Mouse (Mus musculus) activated CD4-positive, CD25-positive, alpha-beta regulatory T cell, adult 4 months (primary cell): ENCODE results near the gene Tmtc2. TPM values are rescaled to one million over a fixed set of nuclear protein-coding genes. Genes with fewer than 3 reads are reported as not detected.

ENCODE experiments used
- ATAC-seq: one replicate; pipeline ENCODE4 v1.8.0; 2017
- polyA plus RNA-seq, 2 experiments: library from polyadenylated mRNA; unstranded; fragments of 100-300 nt; shearing (Covaris generic); gene quantifications; one replicate each; pipeline ENCODE4 v1.2.1; 2017

Gene Tmtc2
- not detected for polyA plus RNA-seq

DNA sequence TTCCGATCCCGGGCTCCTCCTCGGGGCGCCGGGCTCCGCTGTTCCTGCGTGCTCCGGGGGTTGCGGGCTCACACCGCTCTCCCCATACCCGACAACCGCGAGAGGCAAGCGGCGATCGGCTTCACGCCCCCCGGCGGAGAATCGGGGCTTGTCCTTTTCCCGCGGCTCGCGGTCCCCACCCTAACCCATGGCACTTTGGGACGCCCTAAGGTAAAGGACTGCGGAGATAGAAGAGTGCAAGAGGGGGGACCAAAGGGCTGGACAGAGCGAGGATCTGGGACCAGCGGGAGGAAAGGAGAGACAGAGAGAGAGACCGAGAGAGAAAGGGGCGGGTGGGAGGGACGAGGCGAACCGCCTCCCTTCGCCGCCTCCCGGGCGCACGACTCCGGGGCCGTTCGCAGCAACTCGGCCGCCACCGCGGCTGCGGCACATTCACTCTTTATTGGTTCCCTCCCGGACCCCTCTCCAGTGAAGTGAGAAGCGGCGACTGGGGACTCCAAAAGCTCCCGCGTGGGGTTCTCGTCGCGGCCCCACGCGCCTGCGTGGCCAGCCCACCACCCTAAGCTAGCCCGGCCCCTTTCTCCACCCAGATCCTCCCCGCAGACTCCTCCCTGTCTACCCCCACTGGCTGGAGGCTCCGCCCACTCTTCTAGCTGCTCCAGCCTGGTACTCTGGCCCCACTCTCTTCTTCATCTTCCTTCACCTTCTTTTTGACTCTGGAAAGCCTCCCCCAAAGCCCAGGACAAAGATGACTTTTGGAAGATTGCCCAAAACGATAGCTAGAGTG lies at the start of gene Tmtc2:
Gene Tmtc2, minus strand, starts transcription at position 544 of the 787 bp plus-strand sequence.
- ATAC-seq = peak; percentile 78

DNA sequence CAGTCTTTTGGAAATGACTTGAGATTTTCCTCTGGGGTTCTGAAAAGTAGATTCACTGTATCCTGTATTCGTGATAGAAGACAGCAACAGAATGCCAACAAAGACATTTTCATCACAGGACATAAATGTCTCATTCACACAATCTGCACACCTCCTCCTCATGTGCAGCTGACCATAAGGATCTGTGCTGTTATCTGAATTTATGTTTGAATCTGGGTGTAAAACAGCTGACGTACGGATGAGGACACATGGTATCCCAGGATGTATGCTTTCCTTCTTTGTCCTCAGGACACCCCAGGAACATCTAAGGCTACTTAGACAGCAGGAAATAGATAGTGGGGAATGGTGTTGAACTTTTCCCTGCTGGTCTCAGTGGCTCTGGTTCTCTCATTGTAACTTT lies 37.9 kb upstream of the Tmtc2 start:
- ATAC-seq = no peak

DNA sequence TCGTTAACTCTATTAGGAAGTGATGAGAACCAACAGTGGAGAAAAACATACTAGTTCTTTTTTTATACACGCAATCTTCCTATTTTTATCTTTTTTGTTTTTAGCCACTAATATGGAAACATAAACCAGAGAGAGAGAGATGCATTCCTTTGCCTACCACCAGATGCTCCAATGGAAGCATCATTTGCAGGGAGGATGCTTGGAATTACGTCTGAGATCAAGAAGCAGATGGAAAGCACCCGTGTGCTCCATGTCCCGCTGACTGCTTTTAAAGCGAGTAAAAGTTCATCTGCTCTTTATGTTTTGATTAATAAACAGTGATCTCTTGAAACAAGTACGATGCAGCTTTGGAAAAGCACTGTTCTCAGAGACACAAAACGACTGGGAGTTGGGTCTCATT lies 24.6 kb upstream of the Tmtc2 start:
- no peak for ATAC-seq

DNA sequence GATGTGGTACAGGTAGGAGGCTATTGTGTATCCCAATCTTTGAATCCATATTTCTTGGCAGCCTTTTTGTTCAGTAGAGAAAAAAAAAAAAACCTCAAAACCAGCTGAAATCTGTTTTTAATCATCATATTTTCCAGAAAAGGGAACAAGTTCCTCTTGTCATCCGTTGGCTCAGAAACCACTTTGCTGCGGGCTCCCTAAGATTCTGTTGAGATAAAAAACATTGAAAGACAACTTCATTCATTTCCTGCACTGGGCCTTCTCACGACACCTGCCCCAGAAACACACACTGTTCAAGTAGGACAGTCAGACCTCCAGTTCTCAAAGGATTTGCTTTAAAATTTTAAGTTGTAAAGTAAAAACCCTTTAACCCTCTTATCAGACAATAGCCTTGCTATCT lies 23.0 kb upstream of the Tmtc2 start:
- no peak for ATAC-seq

DNA sequence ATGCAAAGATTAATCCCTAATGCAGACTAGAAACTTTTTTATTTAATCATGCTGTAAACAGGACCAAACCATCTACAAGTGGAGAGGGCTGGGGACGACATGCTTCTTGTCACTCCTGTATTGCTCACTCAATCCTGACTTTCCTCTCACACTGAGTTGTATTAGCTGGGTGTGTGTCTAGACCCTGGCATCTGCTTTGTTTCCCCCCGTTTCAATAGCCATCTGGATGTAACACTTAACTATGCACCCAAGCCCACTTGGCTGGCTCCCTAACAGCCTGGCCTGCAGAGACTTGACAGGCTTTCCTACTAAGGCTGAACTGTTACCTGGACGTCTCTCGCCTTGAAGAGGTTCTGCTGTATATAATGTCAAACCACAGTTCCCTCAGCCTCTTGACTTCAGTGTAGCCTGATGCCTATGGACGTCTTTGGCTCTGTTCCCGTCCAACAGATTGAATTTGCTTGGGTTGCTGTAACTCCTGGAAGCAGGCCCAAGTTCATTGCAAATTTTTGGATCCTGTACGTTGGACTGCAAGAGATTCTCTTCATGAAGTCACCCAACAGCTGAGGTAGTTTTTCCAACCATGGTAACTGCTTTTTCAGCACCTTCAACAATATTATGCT lies 21.3 kb upstream of the Tmtc2 start:
- ATAC-seq = no peak

DNA sequence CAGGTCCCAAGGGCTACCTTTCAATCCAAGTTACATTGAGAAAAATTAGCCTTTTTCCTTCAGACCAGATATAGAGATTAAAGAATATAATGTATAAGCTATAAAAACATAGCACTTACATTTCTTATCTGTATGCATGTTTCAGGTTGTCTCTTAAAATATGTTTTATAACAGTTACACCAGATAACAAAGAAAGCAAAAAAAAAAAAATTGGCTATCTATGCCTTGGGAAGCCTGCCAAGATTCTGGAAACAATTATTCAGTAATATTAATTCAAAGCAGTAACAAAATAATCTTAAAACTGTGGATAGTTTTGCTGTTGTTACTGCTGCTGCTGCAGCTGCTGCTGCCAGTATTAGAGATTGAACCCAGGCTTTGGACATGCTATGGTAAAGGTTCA lies 13.9 kb upstream of the Tmtc2 start:
- no peak for ATAC-seq

DNA sequence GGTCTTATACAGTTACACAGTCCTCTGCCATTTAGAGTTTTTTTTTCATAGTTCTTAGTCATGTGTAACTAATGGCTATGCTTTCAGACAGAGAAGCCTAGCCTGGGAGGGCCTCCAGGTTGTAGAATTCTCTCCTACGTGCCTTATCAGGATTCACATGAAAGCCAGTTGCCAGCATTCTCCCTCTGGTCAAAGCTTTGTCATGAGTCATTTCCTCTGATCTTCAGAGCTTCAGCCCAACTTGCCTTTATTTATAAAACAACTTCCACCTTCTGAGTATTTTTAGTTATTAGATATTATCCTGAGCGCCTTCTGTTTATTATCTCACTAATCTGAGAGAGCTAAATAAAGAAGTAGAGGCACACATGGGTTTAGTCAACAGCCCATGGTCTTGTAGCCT lies 5.1 kb upstream of the Tmtc2 start:
- ATAC-seq = no peak

DNA sequence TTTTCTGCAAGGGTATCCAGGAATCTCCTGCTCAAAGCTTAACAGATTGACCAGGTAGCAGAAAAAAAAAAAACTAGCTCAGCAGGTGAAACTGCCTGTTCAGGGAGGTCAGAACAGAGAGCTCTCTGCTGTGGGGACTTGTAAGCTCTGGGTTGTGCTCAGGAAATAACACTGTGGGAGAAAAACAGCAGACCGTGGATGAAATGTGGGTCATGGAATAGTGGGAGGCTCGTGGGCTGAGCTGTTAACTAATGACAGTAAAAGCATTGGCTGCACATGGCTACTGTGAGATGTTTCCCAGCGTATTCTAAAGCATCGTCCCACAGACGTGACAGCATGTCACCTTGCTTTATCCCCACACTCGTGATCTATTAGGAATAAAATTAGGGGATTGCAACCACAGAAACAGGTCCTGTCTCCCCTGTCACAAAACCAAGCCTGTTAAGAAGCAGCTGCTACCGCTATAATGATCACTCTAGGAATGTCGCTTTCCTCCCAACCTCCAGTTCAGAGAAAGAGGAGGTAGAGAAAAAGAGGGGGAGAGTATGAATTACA lies 4.1 kb upstream of the Tmtc2 start:
- ATAC-seq = no peak

DNA sequence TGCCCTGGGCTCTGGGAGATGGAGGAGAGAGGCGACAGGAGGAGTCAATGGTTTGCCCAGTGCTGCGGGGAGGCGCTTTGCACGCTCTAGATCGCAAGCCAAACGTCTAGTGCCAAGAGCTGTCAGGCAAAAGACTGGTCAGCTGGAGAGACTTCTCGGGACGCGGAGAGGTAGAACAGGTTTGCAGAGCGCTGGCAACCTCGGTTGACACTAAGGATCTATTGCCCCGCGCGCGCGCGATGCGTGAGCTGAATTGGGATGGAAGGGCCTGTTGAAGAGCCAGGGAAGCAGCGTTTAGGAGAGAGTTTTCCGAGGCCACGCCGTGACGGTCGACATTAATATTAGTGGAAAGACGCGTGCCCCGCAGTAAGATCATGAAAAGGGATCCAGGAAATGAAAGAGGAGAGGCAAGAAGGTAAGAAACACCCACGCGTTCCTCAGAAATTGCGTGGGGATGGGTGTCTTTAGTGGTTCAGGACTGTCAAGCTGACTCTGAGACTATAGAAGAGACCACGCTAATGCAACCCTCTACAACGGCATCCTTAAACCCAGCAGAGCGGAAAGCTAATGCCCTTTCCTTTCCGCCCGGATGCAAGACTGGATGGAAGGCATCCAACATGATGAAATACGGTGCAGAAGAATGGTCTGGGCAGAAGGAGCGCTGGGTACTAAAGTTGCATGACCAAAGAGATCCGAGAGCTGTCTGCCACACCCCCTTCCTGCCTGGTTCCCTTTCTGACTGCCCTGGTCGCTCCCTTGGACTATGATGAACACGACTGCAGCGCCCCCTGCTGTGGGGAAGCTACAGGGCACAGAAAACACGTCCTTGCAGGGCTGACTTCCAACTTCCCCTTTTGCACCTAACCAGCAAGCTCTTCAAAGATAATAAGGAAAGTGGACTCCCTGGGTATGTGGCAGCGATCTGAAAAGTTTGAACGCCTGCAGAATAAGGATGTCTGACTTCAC lies 727 bp upstream of the Tmtc2 start:
- peak; percentile 61 for ATAC-seq

DNA sequence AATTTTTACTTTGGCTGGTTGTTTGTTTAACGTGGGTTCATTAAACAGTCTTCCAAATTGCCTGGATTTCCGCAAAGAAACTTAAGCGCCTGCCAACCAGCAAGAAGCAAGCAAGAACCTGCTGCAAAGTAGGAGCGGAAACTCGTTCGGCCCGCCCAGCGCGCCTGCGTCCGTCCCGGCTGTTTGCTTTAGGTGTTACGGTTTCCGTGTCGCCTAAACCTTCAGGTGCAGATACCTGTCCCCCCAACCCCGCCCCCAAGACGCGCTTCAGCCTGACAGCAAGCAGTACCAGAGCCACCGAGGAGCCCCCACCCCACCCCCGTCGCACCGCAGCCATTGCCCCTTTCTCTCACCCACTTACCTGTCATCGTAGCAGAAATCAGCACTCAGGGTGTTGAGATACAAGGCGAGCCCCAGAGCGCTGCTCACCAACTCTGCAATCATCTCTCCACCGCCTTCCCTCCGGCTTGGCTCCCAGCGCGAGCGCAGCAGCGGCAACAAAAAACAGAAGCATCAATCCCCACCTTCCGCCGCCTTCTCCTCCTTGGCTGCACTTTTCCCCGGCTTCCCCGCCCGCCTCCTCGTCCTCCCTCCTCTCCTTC lies 844 bp downstream of the Tmtc2 start:
- no peak for ATAC-seq

DNA sequence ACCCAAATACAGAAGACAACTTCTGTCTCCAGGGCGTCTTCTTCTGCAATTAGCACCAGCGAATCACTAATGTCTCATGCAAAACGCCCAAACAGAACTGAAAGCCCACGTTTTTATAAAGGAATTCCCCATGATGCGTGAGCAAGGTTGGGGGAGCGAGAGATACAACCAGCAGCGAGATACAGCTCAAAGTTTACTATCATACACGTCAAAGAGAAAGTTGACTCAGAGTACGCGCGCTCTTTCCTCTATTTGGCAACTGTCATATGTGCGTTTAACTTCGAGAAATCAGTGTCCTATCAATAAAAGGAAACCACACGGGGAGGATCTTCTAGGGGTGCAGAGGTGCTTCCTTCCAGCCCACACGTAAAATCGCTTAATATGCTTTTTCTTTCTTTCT lies 1.4 kb downstream of the Tmtc2 start:
- peak; percentile 14 for ATAC-seq

DNA sequence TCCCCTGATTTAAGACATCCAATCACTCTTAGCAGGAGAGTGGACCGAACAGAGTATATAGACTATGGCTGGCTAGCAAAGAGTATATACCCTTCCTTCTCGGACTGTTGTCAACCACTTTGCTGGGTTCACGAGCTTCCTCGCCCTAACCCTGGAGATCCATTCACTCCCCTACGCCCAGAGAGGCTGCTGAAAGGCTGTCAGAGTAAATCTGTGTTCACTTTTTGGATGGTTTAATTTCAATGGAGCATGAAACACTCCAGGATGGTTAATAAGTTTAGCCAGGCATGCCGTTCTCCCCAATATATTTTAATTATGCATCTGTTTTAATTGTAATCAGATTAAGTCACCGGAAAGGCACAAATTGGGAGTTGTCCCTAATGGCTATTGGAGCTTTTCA lies 1.9 kb downstream of the Tmtc2 start:
- no peak for ATAC-seq

DNA sequence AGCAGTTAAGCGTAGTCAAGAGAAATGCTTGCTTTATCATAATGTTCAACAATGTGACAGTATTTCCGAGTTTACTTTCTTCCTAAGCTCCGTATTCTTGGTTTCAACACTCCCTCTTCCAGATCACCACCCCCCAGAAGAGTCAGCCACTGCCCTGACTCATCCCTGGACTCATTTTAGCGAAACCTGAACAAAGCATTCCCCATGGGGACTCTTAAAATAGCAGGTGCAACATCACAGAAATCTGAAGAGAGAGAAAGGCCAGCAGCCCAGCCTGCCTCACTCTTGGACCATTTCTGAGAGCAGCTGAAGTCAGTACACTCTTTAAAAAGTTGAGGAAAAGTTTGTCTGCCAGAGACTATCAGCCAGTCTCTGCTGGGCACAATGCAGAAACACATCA lies 2.4 kb downstream of the Tmtc2 start:
- no peak for ATAC-seq

DNA sequence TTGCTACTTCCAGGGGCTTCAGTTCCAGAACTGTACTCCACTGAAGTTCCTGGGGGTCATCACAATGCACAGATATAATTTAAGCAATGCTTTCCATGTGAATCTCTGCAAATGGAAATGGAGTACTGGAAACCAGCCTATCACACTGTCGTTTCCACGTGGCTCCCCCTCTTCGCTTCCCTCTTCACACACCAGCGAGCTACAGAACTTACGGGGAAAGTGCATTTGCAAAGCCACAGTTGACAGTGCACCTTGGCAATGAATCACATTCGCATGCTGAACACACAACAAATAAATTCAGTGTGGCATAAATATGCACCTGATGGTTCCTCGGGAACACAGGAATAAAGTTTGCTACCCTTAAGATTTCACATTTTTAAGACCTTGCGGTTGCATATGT lies 3.2 kb downstream of the Tmtc2 start:
- ATAC-seq = no peak

DNA sequence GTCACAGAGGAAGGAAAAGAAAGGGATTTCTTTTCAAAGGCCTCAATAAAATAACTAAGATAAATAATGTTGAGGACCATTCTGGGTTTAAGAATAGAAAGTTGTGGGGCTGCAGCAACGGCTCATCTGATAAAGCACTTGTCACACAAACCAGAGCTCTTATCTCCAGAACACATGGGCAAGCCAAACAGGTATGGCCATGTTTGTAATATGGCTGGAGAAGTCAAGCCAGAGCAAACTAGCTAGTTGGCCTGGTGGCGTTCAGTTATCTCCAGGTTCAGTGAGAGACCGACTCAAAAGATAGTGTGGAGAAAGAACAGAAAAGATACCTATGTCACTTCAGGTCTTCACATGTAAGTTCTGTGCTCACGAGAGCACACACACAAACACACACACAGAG lies 4.7 kb downstream of the Tmtc2 start:
- no peak for ATAC-seq

DNA sequence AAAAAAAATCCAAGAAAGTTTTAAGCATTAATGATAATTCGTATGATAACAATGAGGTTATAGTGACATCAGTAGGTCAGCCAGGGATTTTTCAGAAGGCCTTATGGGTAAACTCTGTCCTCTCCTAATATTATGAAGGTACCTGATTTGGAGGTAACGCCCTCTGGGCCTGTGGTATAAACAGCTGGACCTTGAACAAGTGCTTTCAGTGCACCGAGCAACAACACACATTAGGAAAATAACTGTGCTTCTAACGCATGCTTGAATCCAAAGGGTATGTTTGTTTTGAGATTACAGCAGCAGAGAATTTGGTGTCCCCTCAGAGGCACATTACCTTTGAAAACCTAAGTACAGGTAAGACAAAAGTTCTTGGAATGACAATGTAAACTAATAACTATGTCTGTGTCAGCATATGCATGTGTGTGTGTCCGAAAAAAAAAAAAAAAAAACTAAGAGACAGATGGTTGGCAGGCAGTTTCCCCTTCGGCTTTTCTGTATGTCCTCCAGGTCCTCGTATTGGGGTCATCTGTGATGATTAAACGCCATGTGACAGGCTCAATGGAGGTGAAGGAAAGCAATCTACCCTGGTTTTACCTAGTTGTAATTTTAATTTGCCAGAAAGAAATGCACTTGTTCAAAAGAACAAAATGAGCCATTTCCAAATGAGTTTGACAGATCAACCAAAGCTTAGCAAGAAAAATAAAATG lies 6.3 kb downstream of the Tmtc2 start:
- no peak for ATAC-seq

DNA sequence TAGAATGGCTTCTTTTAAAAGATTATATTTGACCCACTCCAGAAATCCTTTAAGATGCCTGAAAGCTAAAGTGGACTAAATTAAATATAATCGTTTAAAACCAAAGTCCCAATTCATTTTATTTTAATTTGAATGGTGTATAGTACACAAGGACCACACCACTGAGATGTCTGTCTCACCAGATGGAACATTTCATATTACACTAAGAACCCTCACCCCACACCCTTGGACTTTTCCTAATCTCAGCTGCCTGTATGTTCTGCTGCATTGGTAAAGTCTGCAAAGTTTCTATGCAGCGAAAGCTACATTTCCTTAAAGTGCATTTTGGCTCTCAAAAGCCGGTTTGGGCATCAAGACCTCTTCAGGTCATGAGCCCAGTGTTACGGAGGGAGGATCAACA lies 12.7 kb downstream of the Tmtc2 start:
- ATAC-seq = no peak

DNA sequence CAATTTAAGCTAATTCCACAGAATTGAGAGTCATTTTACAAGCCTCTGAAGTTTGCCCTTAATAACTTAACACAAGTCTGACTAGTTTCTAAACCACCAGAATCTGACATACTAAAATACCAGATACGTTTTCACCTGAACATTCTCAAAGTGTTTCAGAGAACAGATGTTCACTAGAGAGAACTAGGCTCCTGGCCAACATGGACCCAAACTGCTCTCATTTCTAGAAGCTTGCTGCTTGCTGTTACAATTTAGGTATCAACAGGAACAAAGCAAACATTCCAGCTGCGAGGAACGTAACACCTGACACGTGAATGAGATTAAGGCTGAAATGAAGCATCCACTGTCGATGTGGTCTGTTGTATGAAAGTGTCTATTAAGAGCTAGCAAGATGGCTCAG lies 16.7 kb downstream of the Tmtc2 start:
- ATAC-seq = no peak

DNA sequence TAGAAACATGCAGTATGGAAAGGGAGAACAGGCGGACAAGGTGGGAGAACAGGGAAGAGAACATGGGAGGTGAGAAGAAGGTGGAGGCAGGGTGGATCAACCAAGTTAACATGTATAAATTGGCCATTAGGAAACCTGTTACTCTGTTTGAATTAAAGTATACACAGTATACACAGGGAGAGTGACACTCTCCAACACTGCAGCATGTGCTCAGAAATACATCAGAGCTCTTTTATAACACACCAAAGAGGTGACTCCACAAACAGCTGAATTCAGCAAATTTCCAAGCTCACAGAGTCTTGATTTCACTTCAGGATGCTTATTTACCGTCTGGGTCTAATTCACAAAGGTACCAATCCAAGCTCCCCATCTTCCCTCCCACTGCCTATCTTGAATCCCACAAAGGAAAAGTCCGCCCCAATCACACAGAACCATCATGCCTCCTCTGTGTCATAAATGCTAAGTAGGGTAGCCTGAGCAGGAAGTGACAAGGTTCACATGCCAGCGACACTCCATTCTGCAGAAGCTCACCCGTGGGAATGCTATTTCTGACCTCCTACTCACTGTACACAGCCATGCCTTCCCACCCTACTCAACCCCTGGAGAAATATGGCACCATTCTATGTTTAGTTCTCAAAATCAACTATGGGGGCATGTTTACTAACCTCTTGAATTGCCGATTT lies 17.2 kb downstream of the Tmtc2 start:
- ATAC-seq = no peak

DNA sequence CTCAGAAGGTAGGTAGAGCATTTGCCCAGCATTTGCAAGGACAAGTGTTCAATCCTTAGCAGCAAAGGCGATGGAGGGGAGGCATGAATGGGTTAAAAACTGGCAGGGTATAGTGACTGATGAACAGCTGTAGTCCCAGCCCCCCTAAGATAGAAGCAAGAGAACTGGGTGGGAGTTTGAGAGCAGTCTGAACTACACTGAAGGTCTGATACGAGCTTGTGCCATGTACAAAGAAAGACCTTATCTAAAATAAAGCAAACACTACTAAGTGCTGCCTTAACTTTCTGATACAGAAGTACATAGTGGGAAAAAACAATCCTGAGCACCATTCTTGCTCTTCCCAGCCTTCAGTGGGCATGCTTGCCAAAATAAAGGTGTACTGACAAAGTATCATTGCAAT lies 20.1 kb downstream of the Tmtc2 start:
- no peak for ATAC-seq

DNA sequence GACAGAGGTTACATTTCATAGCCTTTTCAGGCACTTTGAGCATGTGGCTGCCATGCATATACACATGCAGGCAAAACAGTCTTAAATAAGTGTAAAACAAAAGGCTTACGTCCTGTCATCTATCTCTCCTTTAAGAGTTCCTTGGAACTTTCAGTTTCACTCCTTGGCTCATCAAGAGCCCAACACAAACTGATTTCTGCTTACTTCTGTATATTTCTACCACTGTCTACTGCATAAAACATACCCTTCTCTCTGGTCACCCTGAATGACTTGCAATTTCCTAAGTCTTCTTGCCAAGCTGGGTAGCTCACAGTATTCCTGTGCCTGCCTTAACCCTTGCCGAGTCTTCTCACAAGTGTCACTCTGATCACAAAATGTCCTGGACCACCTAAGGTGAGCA lies 26.2 kb downstream of the Tmtc2 start:
- no peak for ATAC-seq
